Mouse (Mus musculus) midbrain, embryonic 13.5 days (tissue): ENCODE results near the gene Speer1. TPM values are rescaled to one million over a fixed set of nuclear protein-coding genes. Genes with fewer than 3 reads are reported as not detected.
"Not testable (repeated sequence)": the region's sequence is repeated elsewhere in the genome, so short reads cannot be mapped to it uniquely, and the experiment has no call there.

Source experiments
- ATAC-seq: fragments of 200-750 bp; cut with Nextera tagmentation; 2 replicates; pipeline ENCODE4 v1.8.0; 2017; ENCODE audit warnings: mild to moderate bottlenecking, moderate TSS enrichment, moderate library complexity
- H3K27ac ChIP-seq: fragments of 300-500 bp; sonication (generic); 2 replicates; pipeline ENCODE4 v1.5.1; 2015; ENCODE audit warnings: inconsistent platforms, mild to moderate bottlenecking, moderate library complexity
- H3K27me3 ChIP-seq: fragments of 300-500 bp; sonication (generic); 2 replicates; pipeline ENCODE4 v1.6.1; 2015; ENCODE audit warnings: mild to moderate bottlenecking, inconsistent platforms
- H3K36me3 ChIP-seq: fragments of 300-500 bp; sonication (generic); 2 replicates; pipeline ENCODE4 v1.6.1; 2015; ENCODE audit warnings: mild to moderate bottlenecking, inconsistent platforms
- H3K4me1 ChIP-seq: fragments of 300-500 bp; sonication (generic); replicated peaks from 2 replicates; pipeline ENCODE4 v1.6.1; 2015; ENCODE audit warnings: inconsistent platforms
- H3K4me2 ChIP-seq: fragments of 300-500 bp; sonication (generic); replicated peaks from 2 replicates; pipeline ENCODE4 v1.6.1; 2015; ENCODE audit warnings: moderate library complexity, mild to moderate bottlenecking, inconsistent platforms
- H3K4me3 ChIP-seq: fragments of 300-500 bp; sonication (generic); replicated peaks from 2 replicates; pipeline ENCODE4 v1.5.1; 2015; ENCODE audit warnings: mild to moderate bottlenecking, inconsistent platforms
- H3K9ac ChIP-seq: fragments of 300-500 bp; sonication (generic); replicated peaks from 2 replicates; pipeline ENCODE4 v1.6.1; 2015; ENCODE audit warnings: mild to moderate bottlenecking, inconsistent platforms
- H3K9me3 ChIP-seq: fragments of 300-500 bp; sonication (generic); 2 replicates; pipeline ENCODE4 v1.6.1; 2016; ENCODE audit warnings: mild to moderate bottlenecking, inconsistent platforms
- WGBS: fragments of 180-500 bp; shearing (Covaris S2); methylation state at CpG from one replicate; pipeline ENCODE4 v1.1.7; 2015; 5-methylcytosine and 5-hydroxymethylcytosine counted together
- polyA plus RNA-seq: library from polyadenylated mRNA; unstranded; fragments of >200 nt; fragmentation: Nextera tagmentation; extraction: Ambion mirVana; gene quantifications from 2 replicates; pipeline ENCODE4 v1.2.1, GENCODE M21; 2015

Speer1 gene
- not detected in 2 replicates for polyA plus RNA-seq

- H3K4me1 ChIP-seq, H3K4me2 ChIP-seq, H3K36me3 ChIP-seq, H3K27me3 ChIP-seq, H3K4me3 ChIP-seq, H3K9ac ChIP-seq, H3K9me3 ChIP-seq, ATAC-seq, H3K27ac ChIP-seq: not testable (repeated sequence)
- 67% methylated on average over 1 of the region's 4 CpGs for WGBS
Measured at GRCm38 (mm10) chr5:11341216-11341615, at the start of gene Speer1. TSS of gene Speer1 (plus strand) at chr5:11341516.

Other genes starting within 250 kb of the Speer1 start
- not detected in 2 replicates for gene Gm8879, start 213.9 kb upstream of the Speer1 start, polyA plus RNA-seq
- not detected in 2 replicates for gene Gm5861, start 158.4 kb upstream of the Speer1 start, polyA plus RNA-seq
- not detected in 2 replicates for gene Gm8890, start 85.5 kb upstream of the Speer1 start, polyA plus RNA-seq
- gene Gm8897, start 74.9 kb downstream of the Speer1 start, polyA plus RNA-seq = not detected in 2 replicates
- not detected in 2 replicates for gene Gm8906, start 161.2 kb downstream of the Speer1 start, polyA plus RNA-seq